Mouse (Mus musculus): ENCODE results near the gene Zdhhc7. TPM values are rescaled to one million over a fixed set of nuclear protein-coding genes. Genes with fewer than 3 reads are reported as not detected.
A peak's percentile ranks its signal among the peaks of the same experiment; 100 is the strongest.

The Zdhhc7 gene
- polyA plus RNA-seq, 1 experiment from 2014 or later, result 10.8 TPM

GRCm38 (mm10) chr8:120126357-120127161, 25.3 kb upstream of the Zdhhc7 start:
- no peak overlapping the region for H3K9ac ChIP-seq (replicated peaks)
- no peaks in the 10 kb centered on the region for H3K36me3 ChIP-seq (replicated peaks; ENCODE audit: insufficient read depth, low read length)
- 20% methylated on average over 14 of the region's 14 CpGs for WGBS (ENCODE audit: insufficient replicate concordance)
- TF ChIP-seq CTCF (IDR thresholded peaks at IDR 0.05; ENCODE audit: low read depth) (no peak), EP300 (IDR thresholded peaks at IDR 0.05; ENCODE audit: low read depth) (no peak)
- no peak overlapping the region for H3K4me3 ChIP-seq (ENCODE audit: low read depth, low read length)
- peaks cover 5% of the 10 kb centered on the region for H3K4me1 ChIP-seq (ENCODE audit: insufficient read depth)
- H3K9me3 ChIP-seq (ENCODE audit: low read length), result no peaks in the 10 kb centered on the region
- ATAC-seq (peak; percentile 64), DNase-seq (no peak)
- no peaks in the 10 kb centered on the region for H3K27me3 ChIP-seq (ENCODE audit: insufficient read depth, low read length)
- peak overlapping the region; percentile 40; the same call in 1 of the 2 replicates for H3K27ac ChIP-seq (ENCODE audit: low read depth)
- H3K4me2 ChIP-seq (ENCODE audit: low read depth, low read length), result 0 out of 2 replicates have a peak overlapping the region, but pooled peaks have one; percentile 6

- no peak overlapping the region for H3K4me3 ChIP-seq (ENCODE audit: low read depth, low read length)
- H3K27me3 ChIP-seq (ENCODE audit: insufficient read depth, low read length), result no peaks in the 10 kb centered on the region
- no peak for ATAC-seq
- 69% methylated on average over 7 of the region's 7 CpGs for WGBS (ENCODE audit: insufficient replicate concordance)
- no peak overlapping the region for H3K4me2 ChIP-seq (ENCODE audit: low read depth, low read length)
- H3K9ac ChIP-seq (replicated peaks), result no peak overlapping the region
- DNase-seq, result no peak
- H3K27ac ChIP-seq (ENCODE audit: low read depth), result no peak overlapping the region; the same call in 1 of the 2 replicates
- no peak for TF ChIP-seq EP300 (IDR thresholded peaks at IDR 0.05; ENCODE audit: low read depth)
- no peak for TF ChIP-seq CTCF (IDR thresholded peaks at IDR 0.05; ENCODE audit: low read depth)
- H3K9me3 ChIP-seq (ENCODE audit: low read length), result no peaks in the 10 kb centered on the region
- H3K36me3 ChIP-seq (replicated peaks; ENCODE audit: insufficient read depth, low read length), result no peaks in the 10 kb centered on the region
- peaks cover 5% of the 10 kb centered on the region for H3K4me1 ChIP-seq (ENCODE audit: insufficient read depth)
Observed at GRCm38 (mm10) chr8:120124836-120125389, 23.6 kb upstream of the Zdhhc7 start.

- Histone ChIP-seq H3K4me2 (ENCODE audit: low read depth, low read length) (no peak overlapping the region), H3K4me3 (ENCODE audit: low read depth, low read length) (no peak overlapping the region), H3K9me3 (ENCODE audit: low read length) (no peaks in the 10 kb centered on the region), H3K9ac (replicated peaks) (no peak overlapping the region), H3K36me3 (replicated peaks; ENCODE audit: insufficient read depth, low read length) (no peaks in the 10 kb centered on the region), H3K27ac (ENCODE audit: low read depth) (peak overlapping the region; percentile 16; the same call in 1 of the 2 replicates), H3K4me1 (ENCODE audit: insufficient read depth) (peaks cover 7% of the 10 kb centered on the region), H3K27me3 (ENCODE audit: insufficient read depth, low read length) (no peaks in the 10 kb centered on the region)
- WGBS (ENCODE audit: insufficient replicate concordance), result 9% methylated on average over 6 of the region's 6 CpGs
- ATAC-seq (peak; percentile 35; the same call in 1 of the 2 replicates), DNase-seq (no peak)
- TF ChIP-seq CTCF (IDR thresholded peaks at IDR 0.05; ENCODE audit: low read depth) (no peak), EP300 (IDR thresholded peaks at IDR 0.05; ENCODE audit: low read depth) (no peak)
Observed at GRCm38 (mm10) chr8:120124261-120124660, 23.0 kb upstream of the Zdhhc7 start.

GRCm38 (mm10) chr8:120120951-120121350, 19.7 kb upstream of the Zdhhc7 start:
- peaks cover 7% of the 10 kb centered on the region; the same call in 1 of the 2 replicates for H3K4me1 ChIP-seq (ENCODE audit: insufficient read depth)
- WGBS (ENCODE audit: insufficient replicate concordance), result 54% methylated on average over 5 of the region's 5 CpGs
- no peak for ATAC-seq

GRCm38 (mm10) chr8:120119931-120120330, 18.6 kb upstream of the Zdhhc7 start:
- Histone ChIP-seq H3K27ac (ENCODE audit: low read depth) (no peak overlapping the region), H3K36me3 (replicated peaks; ENCODE audit: insufficient read depth, low read length) (no peaks in the 10 kb centered on the region), H3K4me1 (ENCODE audit: insufficient read depth) (peaks cover 7% of the 10 kb centered on the region; the same call in 1 of the 2 replicates), H3K27me3 (ENCODE audit: insufficient read depth, low read length) (peaks cover 17% of the 10 kb centered on the region), H3K4me3 (ENCODE audit: low read depth, low read length) (no peak overlapping the region), H3K4me2 (ENCODE audit: low read depth, low read length) (no peak overlapping the region), H3K9ac (replicated peaks) (no peak overlapping the region), H3K9me3 (ENCODE audit: low read length) (no peaks in the 10 kb centered on the region)
- no peak for DNase-seq
- TF ChIP-seq EP300 (IDR thresholded peaks at IDR 0.05; ENCODE audit: low read depth), result no peak
- no peak for TF ChIP-seq CTCF (IDR thresholded peaks at IDR 0.05; ENCODE audit: low read depth)
- no peak for ATAC-seq
- WGBS (ENCODE audit: insufficient replicate concordance), result 25% methylated on average over 6 of the region's 6 CpGs

More at GRCm38 (mm10) chr8:120120951-120121350, 19.7 kb upstream of the Zdhhc7 start:
- Histone ChIP-seq H3K4me2 (ENCODE audit: low read depth, low read length) (no peak overlapping the region), H3K27ac (ENCODE audit: low read depth) (no peak overlapping the region), H3K9ac (replicated peaks) (no peak overlapping the region), H3K4me3 (ENCODE audit: low read depth, low read length) (no peak overlapping the region), H3K36me3 (replicated peaks; ENCODE audit: insufficient read depth, low read length) (no peaks in the 10 kb centered on the region), H3K27me3 (ENCODE audit: insufficient read depth, low read length) (peaks cover 6% of the 10 kb centered on the region), H3K9me3 (ENCODE audit: low read length) (no peaks in the 10 kb centered on the region)
- TF ChIP-seq EP300 (IDR thresholded peaks at IDR 0.05; ENCODE audit: low read depth) (no peak), CTCF (IDR thresholded peaks at IDR 0.05; ENCODE audit: low read depth) (no peak)
- DNase-seq, result no peak

- no peak for ATAC-seq
- Histone ChIP-seq H3K9me3 (ENCODE audit: low read length) (no peaks in the 10 kb centered on the region), H3K4me2 (ENCODE audit: low read depth, low read length) (no peak overlapping the region), H3K9ac (replicated peaks) (no peak overlapping the region), H3K4me3 (ENCODE audit: low read depth, low read length) (no peak overlapping the region), H3K36me3 (replicated peaks; ENCODE audit: insufficient read depth, low read length) (no peaks in the 10 kb centered on the region), H3K4me1 (ENCODE audit: insufficient read depth) (peaks cover 10% of the 10 kb centered on the region), H3K27ac (ENCODE audit: low read depth) (no peak overlapping the region), H3K27me3 (ENCODE audit: insufficient read depth, low read length) (peaks cover 22% of the 10 kb centered on the region)
- TF ChIP-seq EP300 (IDR thresholded peaks at IDR 0.05; ENCODE audit: low read depth) (no peak), CTCF (IDR thresholded peaks at IDR 0.05; ENCODE audit: low read depth) (no peak)
- DNase-seq, result no peak
- 59% methylated on average over 3 of the region's 3 CpGs for WGBS (ENCODE audit: insufficient replicate concordance)
Observed at GRCm38 (mm10) chr8:120119429-120119828, 18.1 kb upstream of the Zdhhc7 start.

Measured in liver, postnatal 0 days (tissue).